Mouse (Mus musculus) liver, postnatal 0 days (tissue): ENCODE data around the gene Cdca7l.

ENCODE experiments used
- CTCF ChIP-seq: sonication (generic); IDR thresholded peaks from 2 replicates; pipeline ENCODE4 v1.5.1; 2016; ENCODE audit warnings: antibody characterized with exemption, low read depth
- EP300 ChIP-seq: IDR thresholded peaks from 2 replicates; pipeline ENCODE4 v1.6.1; 2016; ENCODE audit warnings: antibody characterized with exemption, low read depth, mild to moderate bottlenecking

DNA sequence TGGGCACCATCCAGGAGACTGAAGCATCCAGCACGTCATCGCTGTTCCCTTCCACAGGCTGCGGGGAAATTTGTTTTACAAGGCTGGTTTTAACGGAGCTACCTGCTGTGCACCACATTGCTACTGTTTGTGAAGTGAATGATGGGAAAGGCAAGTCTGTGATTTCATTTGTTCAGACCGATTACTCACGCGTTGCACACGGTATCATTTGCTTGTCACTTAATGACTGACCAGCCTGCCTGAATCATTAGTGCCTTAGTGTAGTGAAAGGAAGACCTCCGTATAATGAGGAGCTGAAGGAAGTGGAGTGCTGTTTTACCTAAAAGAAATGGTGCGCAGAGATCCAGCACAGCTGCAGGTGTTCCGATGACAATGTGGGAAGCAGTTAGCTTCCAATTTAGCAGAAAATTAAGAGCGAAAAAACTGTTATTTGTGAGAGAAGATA is 1.9 kb downstream of the Cdca7l start:
- TF ChIP-seq CTCF (no peak), EP300 (no peak)
